Mouse (Mus musculus): ENCODE data around the gene Tedc1.

DNA sequence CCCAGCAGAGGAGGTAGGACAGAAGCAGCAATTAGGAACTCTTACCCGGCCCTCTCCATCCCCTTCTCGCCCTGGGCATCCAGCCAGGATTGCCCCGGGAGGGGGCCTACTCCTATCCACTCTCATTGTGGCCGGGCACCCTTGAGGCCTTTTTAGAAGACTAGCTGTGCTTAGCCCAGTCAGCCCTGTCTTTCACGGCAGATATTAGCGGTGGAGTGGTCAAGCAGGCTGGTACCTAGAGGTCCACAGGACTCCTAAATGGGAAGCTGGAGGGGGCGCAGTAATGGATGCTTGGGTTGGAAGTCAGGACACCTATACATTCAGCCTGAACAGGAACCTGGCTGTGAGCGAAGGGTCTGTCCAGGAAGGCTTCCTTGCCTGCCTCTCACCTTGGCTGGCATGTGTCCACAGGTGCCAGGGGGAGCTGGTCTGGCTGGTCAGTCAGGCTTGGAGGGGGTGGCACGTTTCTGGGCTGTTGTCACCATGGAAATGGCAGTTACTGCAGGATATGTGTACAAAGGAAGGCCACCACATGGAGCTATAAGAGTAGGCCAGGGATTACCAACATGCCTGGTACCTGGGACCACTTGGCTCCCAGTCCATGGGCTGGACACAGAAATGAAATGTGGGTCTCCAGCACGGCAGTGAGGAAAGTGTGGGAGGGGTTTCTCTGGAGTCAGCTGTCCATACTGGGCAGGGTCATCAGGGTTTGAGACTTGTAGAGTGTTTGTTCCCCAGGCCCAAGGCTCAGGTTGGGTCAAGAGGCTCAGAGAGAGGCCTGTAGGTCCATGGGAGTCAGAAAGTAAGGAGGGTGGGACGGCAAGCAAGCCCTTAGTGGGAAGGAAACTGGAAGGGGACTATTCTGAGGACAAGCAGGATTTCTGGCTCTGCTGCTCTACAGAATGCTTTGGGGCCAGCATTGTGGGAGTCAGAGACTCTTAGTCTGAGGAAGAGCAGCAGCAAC lies 17.0 kb upstream of the Tedc1 start:
- no peak for TF ChIP-seq POLR2A (IDR thresholded peaks at IDR 0.05; ENCODE audit: insufficient read depth, low read depth, low read length)
- TF ChIP-seq CTCF (IDR thresholded peaks at IDR 0.05): no peak
- 0 out of 2 replicates have a peak, but pooled peaks have one; percentile 6 for TF ChIP-seq EP300 (IDR thresholded peaks at IDR 0.05; ENCODE audit: insufficient read depth, low read depth, low read length)

Data from heart, adult 2 months (tissue).